Mouse (Mus musculus): ENCODE results near the gene Actr5. TPM values are rescaled to one million over a fixed set of nuclear protein-coding genes. Genes with fewer than 3 reads are reported as not detected.

Actr5 gene
- total RNA-seq (2022), result 10 to 100 TPM; 10.4 to 14.3 (median 12.4) TPM

- DNase-seq (ENCODE audit: low spot score in 2 of 2), result peak; percentile 82 to 91
Measured at GRCm38 (mm10) chr2:158624718-158625222, at the start of gene Actr5. Gene Actr5 (plus strand): TSS chr2:158624888.

DNA sequence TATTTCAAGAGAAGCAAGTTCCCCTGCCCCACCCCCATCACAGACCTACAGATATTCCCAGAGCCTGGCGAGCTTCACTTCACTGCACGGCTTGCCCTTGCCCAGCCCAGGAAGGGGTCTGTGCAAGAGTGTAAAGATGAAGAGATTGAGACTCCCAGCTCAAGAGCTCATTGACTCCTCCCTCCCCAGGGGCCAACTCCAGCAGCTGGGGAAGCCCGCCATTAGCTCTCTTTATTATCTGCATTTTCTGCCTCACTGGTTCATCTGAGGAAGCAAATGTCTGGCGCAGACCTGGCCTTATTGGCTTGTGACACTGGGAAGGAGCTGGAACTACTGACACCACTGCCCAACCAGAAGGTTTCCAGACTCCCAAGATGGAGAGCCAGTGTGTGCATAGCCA, 44.7 kb upstream of the Actr5 start:
- no peak for DNase-seq (ENCODE audit: low spot score in 2 of 2)

- no peak for DNase-seq (ENCODE audit: low spot score in 2 of 2)
Measured at GRCm38 (mm10) chr2:158584621-158585358, 39.9 kb upstream of the Actr5 start.

DNA sequence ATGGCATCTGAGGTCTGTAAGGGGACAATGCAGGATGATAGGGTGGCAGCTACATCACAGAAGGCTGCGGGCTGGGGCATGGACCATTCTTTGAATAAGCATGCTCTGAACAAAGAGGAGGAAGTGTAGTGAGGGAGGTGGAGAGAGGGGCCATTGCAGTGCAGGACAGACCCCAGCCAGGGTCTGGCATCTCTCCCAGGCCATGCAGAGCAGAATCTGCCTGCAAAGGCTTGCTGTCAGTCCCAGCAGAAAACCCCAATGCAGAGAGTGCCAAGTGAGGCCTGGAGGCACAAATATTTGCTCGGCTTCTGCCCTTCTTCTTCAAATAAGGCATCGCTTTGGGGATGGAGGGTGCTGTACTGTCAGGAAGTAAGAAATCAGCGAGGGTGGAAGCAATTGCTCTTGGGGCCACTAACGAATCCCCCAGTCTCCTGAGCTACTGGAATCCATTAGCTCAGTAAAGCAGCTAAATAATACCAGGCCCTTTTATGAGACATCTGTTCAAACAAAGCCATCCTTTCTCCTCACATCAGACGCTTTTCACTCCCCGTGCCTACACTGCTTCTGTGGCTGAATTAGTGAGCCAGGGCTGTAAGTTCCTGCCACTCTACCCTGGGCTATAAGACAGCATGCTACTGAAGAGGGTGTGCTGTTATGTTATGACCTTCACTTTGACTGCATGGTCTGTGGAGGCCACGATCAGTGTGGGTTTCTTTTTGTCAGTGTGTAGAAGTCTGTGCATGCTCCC, 36.0 kb upstream of the Actr5 start:
- DNase-seq (ENCODE audit: low spot score in 2 of 2), result no peak

- no peak for DNase-seq (ENCODE audit: low spot score in 2 of 2)
Measured at GRCm38 (mm10) chr2:158590495-158590894, 34.2 kb upstream of the Actr5 start.

DNA sequence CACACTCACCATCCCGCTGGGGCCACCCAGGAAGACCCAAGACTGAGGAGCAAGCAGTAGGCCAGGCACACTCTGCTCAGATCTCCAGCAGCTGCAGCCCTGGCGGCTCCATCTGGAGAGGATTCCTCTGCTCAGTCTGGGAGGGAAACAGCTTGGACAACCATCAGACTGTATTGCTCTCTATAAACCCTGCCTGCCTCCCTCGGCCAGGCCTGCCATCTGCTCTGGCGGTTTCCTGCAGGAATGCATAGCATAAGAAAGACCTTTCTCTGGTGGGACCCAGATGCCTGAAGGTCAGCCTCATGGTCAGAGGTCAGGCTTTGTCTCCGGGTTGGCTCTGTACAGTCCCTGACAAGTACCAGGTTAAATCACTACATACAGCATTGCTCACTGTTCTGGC, 33.4 kb upstream of the Actr5 start:
- no peak for DNase-seq (ENCODE audit: low spot score in 2 of 2)

GRCm38 (mm10) chr2:158593371-158593770, 31.3 kb upstream of the Actr5 start:
- DNase-seq (ENCODE audit: low spot score in 2 of 2), result no peak

- DNase-seq (ENCODE audit: low spot score in 2 of 2), result no peak
Measured at GRCm38 (mm10) chr2:158595103-158595502, 29.6 kb upstream of the Actr5 start.

GRCm38 (mm10) chr2:158595577-158595976, 29.1 kb upstream of the Actr5 start:
- no peak for DNase-seq (ENCODE audit: low spot score in 2 of 2)

DNA sequence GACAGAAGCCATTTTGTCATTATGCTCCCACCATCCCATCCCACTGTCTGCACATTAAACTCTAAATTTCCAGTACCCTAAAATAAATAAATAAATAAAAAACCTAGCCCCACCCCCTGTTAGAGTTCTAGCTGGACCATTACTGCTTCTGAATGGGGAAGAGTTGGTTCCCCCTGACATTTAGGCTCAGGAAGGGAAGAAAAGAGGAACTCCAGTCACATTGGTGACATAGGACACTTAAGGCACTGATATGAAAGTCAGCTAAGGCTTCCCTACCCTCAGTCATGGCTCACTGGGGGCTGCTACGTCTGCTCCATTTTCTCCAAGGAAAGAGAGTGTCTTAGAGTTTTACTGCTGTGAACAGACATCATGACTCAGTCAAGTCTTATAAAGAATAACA, 27.9 kb upstream of the Actr5 start:
- no peak for DNase-seq (ENCODE audit: low spot score in 2 of 2)

DNA sequence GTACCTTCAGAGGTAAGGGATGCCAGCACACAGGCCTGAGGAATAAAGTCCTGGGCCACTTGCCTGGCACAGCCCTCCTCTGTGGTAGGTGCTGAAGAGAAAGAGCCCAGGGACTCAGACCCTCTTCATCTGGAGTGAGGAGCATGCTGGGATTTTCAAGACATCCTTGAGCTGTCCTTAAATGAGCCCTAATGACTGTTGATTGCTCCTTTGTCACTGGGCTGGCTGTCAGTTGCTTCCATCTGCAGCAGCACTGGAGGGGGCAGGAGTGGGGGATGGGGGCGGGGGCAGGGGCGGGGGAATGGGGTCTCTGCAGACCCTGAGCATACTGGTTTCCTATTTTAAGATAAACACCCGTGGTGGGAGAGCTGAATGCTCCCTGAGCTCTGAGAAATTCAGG, 24.2 kb upstream of the Actr5 start:
- DNase-seq (ENCODE audit: low spot score in 2 of 2), result no peak

- DNase-seq (ENCODE audit: low spot score in 2 of 2), result no peak
Measured at GRCm38 (mm10) chr2:158601326-158601725, 23.4 kb upstream of the Actr5 start.

- DNase-seq (ENCODE audit: low spot score in 2 of 2), result no peak
Measured at GRCm38 (mm10) chr2:158602663-158603062, 22.0 kb upstream of the Actr5 start.

DNA sequence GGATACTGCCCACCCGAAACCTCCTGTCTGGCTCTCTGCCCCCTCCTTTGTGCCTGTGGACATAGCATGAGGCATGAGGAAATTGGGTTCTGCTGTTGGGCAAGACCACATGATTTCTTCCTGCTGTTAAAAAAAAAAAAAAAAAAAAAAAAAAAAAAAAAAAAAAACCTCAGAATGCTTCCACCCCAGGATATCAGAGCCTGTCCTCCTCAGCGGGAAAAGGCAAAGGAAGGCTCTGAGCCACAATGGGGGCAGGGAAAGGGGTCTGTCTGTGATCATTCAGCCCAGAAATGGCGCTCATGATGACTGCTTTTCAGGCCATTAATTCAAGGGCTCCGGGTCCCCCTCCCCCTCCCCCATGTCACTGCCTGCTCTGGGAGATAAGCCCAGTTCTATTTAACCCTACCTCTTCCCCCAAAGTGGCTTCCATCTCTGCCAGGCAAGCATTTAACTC, 18.1 kb upstream of the Actr5 start:
- DNase-seq (ENCODE audit: low spot score in 2 of 2), result no peak

- DNase-seq (ENCODE audit: low spot score in 2 of 2), result no peak
Measured at GRCm38 (mm10) chr2:158609681-158610080, 15.0 kb upstream of the Actr5 start.

- DNase-seq (ENCODE audit: low spot score in 2 of 2), result no peak
Measured at GRCm38 (mm10) chr2:158610488-158611325, 14.0 kb upstream of the Actr5 start, which contains the start of gene Slc32a1. Gene Slc32a1 (plus strand): TSS chr2:158610767.

DNA sequence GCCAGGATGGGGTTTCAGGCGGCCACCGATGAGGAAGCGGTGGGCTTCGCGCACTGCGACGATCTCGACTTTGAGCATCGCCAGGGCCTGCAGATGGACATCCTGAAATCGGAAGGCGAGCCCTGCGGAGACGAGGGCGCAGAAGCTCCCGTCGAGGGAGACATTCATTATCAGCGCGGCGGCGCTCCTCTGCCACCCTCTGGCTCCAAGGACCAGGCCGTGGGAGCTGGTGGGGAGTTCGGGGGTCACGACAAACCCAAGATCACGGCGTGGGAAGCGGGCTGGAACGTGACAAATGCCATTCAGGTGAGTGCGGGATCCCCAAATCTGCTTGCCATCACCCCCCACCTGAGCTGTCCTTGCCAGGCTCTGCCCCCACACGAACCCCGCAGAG, 13.4 kb upstream of the Actr5 start:
- no peak for DNase-seq (ENCODE audit: low spot score in 2 of 2)

GRCm38 (mm10) chr2:158611726-158612670, 12.7 kb upstream of the Actr5 start:
- DNase-seq (ENCODE audit: low spot score in 2 of 2), result no peak

DNA sequence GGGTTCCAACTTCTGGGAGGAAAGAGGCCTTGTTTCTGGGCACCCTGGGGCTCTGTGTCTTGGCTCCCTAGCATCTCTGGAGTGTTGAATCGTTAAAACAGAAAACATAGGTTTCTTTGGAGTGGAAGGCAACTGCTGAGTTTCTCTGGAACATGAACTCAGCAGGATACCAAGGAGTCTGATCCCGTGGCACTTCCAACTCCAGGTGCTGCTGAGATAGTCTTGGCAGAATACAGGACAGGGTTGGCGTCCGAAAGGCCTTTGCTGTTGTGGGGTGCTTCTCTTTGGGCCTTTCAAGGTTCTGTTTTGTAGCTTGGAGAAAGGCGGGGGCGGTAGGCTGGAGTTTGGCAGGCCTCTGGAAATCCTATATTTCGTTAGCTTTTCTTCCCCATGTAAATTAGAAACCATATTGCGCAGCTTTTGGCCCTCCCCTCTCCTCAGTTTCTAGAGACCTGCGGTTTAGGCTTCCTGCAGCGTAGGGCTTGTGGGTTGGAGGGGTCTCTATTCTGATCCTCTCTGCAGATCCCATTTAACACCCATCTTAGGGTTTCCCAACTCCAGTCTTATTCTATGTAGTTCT, 11.9 kb upstream of the Actr5 start:
- peak in 1 of 2 experiments; percentile 36 for DNase-seq (ENCODE audit: low spot score in 2 of 2)
